Mouse (Mus musculus) erythroblast, embryonic 14.5 days (primary cell): ENCODE results near the gene Pex14. TPM values are rescaled to one million over a fixed set of nuclear protein-coding genes. Genes with fewer than 3 reads are reported as not detected.

ENCODE experiments used
- H3K27me3 ChIP-seq: 2 replicates; pipeline ENCODE4 v1.6.1; 2012; ENCODE audit warnings: inconsistent platforms; ENCODE audit not compliant: control insufficient read depth
- H3K36me3 ChIP-seq: 2 replicates; pipeline ENCODE4 v1.6.1; 2012; ENCODE audit warnings: mild to moderate bottlenecking, inconsistent platforms; ENCODE audit not compliant: control insufficient read depth
- H3K4me1 ChIP-seq: 2 replicates; pipeline ENCODE4 v1.6.1; 2012; ENCODE audit warnings: inconsistent platforms; ENCODE audit not compliant: control insufficient read depth
- H3K4me3 ChIP-seq: replicated peaks from 2 replicates; pipeline ENCODE3; 2012; ENCODE audit warnings: moderate library complexity, mild to moderate bottlenecking, inconsistent platforms
- H3K9me3 ChIP-seq: 2 replicates; pipeline ENCODE4 v1.6.1; 2012; ENCODE audit warnings: low read length, inconsistent platforms, mixed read lengths; ENCODE audit not compliant: control insufficient read depth
- GATA1 ChIP-seq: IDR thresholded peaks from 2 replicates; pipeline ENCODE4 v1.6.1; 2012; ENCODE audit warnings: low read length, inconsistent platforms, mixed read lengths
- TAL1 ChIP-seq: IDR thresholded peaks from 3 replicates; pipeline ENCODE4 v1.6.1; 2012; ENCODE audit warnings: low read length, inconsistent platforms, mixed read lengths
- polyA plus RNA-seq: library from polyadenylated mRNA; stranded (reverse); fragments of >175 nt; gene quantifications from 2 replicates; pipeline ENCODE4 v1.2.3, GENCODE M21; 2012

The Pex14 gene
- polyA plus RNA-seq, 1 experiment, result 2.0 TPM

GRCm38 (mm10) chr4:149006756-149007155 is 92.9 kb downstream of the Pex14 start:
- Histone ChIP-seq H3K36me3 (no peaks in the 10 kb centered on the region), H3K27me3 (no peaks in the 10 kb centered on the region), H3K4me1 (no peaks in the 10 kb centered on the region), H3K4me3 (no peak overlapping the region), H3K9me3 (peaks cover 3% of the 10 kb centered on the region)
- no peak for TF ChIP-seq GATA1
- TF ChIP-seq TAL1, result no peak

GRCm38 (mm10) chr4:149006107-149006506 is 93.6 kb downstream of the Pex14 start:
- peaks cover 3% of the 10 kb centered on the region for H3K9me3 ChIP-seq
- TF ChIP-seq GATA1, result no peak
- no peak for TF ChIP-seq TAL1
- no peaks in the 10 kb centered on the region for H3K27me3 ChIP-seq
- H3K4me1 ChIP-seq, result no peaks in the 10 kb centered on the region
- no peak overlapping the region for H3K4me3 ChIP-seq
- no peaks in the 10 kb centered on the region for H3K36me3 ChIP-seq

GRCm38 (mm10) chr4:149002441-149003093 is 97.1 kb downstream of the Pex14 start:
- H3K4me1 ChIP-seq, result no peaks in the 10 kb centered on the region
- H3K36me3 ChIP-seq, result peaks cover 4% of the 10 kb centered on the region
- no peak for TF ChIP-seq GATA1
- TF ChIP-seq TAL1, result no peak
- H3K4me3 ChIP-seq, result no peak overlapping the region
- no peaks in the 10 kb centered on the region for H3K27me3 ChIP-seq
- H3K9me3 ChIP-seq, result peaks cover 3% of the 10 kb centered on the region

- no peaks in the 10 kb centered on the region for H3K4me1 ChIP-seq
- H3K4me3 ChIP-seq, result no peak overlapping the region
- peaks cover 3% of the 10 kb centered on the region for H3K9me3 ChIP-seq
- peaks cover 4% of the 10 kb centered on the region for H3K36me3 ChIP-seq
- no peaks in the 10 kb centered on the region for H3K27me3 ChIP-seq
- no peak for TF ChIP-seq TAL1
- no peak for TF ChIP-seq GATA1
Measured at GRCm38 (mm10) chr4:149001515-149001914, 98.2 kb downstream of the Pex14 start.

- Histone ChIP-seq H3K4me1 (no peaks in the 10 kb centered on the region), H3K4me3 (no peak overlapping the region), H3K27me3 (no peaks in the 10 kb centered on the region), H3K36me3 (peaks cover 4% of the 10 kb centered on the region), H3K9me3 (no peaks in the 10 kb centered on the region)
- TF ChIP-seq TAL1 (no peak), GATA1 (no peak)
Measured at GRCm38 (mm10) chr4:149000746-149001145, 98.9 kb downstream of the Pex14 start.

GRCm38 (mm10) chr4:148993948-148994347 is 105.7 kb downstream of the Pex14 start:
- H3K4me1 ChIP-seq, result no peaks in the 10 kb centered on the region
- H3K36me3 ChIP-seq, result peaks cover 4% of the 10 kb centered on the region
- no peak for TF ChIP-seq GATA1
- TF ChIP-seq TAL1, result no peak
- H3K9me3 ChIP-seq, result no peaks in the 10 kb centered on the region
- H3K27me3 ChIP-seq, result no peaks in the 10 kb centered on the region
- no peak overlapping the region for H3K4me3 ChIP-seq

GRCm38 (mm10) chr4:148990038-148990437 is 109.6 kb downstream of the Pex14 start:
- TF ChIP-seq GATA1, result no peak
- no peak for TF ChIP-seq TAL1
- no peaks in the 10 kb centered on the region for H3K9me3 ChIP-seq
- no peak overlapping the region for H3K4me3 ChIP-seq
- peaks cover 8% of the 10 kb centered on the region for H3K4me1 ChIP-seq
- H3K36me3 ChIP-seq, result no peaks in the 10 kb centered on the region; the same call in 1 of the 2 replicates
- H3K27me3 ChIP-seq, result no peaks in the 10 kb centered on the region

- Histone ChIP-seq H3K36me3 (peaks cover 11% of the 10 kb centered on the region), H3K4me1 (peaks cover 8% of the 10 kb centered on the region), H3K4me3 (no peak overlapping the region), H3K27me3 (no peaks in the 10 kb centered on the region), H3K9me3 (no peaks in the 10 kb centered on the region)
- no peak for TF ChIP-seq TAL1
- TF ChIP-seq GATA1, result no peak
Measured at GRCm38 (mm10) chr4:148985541-148986476, 113.9 kb downstream of the Pex14 start.
